Mouse (Mus musculus): ENCODE data around the gene Cdh5.
A peak's percentile ranks its signal among the peaks of the same experiment; 100 is the strongest.

Gene Cdh5

DNA sequence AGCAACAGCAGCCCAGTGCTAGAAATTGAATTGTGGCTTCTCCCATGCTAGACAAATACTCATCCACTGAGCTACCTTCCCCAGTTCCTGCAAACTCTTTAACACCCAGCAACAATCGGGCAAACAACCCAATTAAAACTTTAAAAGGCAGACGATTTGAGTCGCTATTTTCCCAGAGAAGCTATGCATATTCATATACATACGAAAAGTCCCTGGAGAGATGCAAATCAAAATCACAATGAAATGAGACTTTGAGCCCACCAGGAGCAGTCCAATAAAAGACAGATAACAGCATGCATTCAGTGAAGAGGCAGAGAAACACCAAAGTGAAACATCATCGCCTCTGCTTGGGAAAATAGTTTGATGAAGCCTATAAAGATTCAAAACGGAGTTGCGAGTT lies 8.1 kb upstream of the Cdh5 start:
- peak; percentile 17 for DNase-seq

DNA sequence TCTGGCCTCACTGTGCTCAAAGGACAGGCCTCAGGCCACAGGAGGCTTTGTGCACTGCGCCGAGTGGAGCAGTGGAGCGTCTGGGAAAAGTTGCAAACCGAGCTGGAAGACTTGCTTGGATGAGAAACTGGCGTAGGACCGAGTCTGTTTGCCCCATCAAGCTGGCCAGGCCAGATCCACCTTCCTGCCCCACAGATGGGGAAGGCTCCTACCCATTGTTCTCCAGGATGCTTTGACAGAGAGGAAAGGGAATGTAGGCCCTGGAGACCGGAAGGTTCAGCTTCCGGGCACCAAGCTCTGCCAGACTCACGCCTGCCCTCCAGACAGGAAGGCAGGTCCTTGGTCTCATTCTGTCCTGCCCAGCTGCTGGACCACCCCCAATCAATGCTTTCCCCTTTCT lies 5.8 kb upstream of the Cdh5 start:
- DNase-seq, result peak; percentile 99

DNA sequence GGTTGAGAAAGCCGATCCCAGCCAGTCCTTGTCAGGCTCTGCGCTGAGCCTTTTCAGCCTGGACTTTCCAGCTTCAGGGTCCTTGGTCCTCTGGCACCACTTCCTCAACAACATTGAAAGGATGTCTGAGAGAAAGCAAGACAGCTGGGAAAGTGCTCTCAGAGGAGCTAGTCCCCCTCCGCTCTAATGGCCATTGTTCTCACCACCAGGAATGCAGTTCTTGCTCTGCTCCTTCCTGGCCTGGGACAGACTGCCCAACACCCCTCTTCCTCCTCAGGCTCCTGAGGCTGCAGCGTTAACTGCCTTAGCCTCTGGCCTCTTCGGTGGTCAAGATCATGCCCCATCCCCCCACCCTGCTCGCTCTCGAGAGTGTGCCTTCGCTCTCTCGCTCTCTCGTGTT lies 4.8 kb upstream of the Cdh5 start:
- peak; percentile 99 for DNase-seq

DNA sequence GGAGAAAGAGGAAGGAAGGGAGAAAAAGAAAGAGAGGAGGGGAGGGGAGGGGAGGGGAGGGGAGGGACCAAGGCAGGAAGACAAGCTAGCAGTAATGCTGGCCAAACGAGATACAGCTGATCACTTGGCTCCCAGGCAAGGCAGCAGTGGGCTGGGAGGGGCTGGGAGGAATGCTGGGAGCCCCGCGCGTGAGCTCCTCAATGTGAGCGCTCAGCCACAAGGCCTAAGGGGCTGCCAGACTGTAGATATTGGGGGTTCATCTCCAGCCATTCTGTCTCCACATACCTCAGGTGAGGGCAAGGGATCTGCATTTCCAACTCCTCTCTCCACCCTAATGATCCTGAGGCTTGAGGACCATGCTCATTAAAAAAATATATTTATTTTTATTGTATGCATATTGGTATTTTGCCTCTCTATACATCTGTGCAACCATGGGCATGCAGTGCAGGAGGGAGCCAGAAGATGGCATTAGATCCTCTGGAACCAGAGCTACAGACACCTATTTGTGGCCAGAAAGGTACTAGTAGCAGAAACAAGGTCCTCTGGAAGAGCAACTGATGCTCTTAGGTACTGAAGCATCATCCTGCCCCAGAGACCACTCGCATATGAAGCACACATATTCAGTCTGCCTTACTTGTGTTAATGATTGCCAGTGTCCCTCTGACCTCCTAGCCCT lies 2.6 kb upstream of the Cdh5 start:
- peak; percentile 92 for DNase-seq

DNA sequence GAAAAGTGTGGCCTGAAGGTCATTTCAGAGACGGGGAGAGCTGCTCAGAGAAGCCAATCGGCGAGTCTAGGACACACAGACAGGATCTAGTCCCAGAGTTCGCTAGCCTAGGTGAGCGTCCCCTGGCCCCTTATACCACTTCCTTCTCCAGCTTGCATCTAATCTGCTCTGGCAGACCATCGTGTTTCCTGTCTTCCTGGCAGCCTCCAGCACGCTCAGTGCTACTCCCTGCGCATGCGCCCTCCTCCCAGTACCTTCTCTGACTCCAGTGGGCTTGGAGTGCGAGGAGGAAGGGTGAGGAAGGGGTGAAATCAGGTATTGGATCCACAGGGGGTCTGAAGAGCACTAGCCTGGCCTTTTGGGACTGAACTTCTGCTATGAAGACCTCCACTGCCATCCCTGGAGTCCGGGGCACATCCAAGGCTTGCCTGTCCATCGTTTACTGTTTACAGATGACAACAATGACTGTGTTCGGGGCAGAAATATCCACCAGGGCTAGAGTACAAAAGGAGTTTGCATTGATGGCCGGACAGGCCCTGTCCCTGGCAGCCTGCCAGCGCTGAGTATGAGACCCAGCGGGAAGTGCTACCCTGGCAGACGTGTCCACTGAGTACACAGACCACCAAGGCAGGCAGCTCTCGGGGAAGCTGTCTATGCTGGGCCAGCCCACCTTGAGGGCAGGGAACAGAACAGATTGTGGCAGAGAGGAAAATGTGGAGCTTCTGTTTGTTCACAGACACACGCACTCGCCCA lies 1.9 kb upstream of the Cdh5 start:
- DNase-seq, result peak; percentile 97

DNA sequence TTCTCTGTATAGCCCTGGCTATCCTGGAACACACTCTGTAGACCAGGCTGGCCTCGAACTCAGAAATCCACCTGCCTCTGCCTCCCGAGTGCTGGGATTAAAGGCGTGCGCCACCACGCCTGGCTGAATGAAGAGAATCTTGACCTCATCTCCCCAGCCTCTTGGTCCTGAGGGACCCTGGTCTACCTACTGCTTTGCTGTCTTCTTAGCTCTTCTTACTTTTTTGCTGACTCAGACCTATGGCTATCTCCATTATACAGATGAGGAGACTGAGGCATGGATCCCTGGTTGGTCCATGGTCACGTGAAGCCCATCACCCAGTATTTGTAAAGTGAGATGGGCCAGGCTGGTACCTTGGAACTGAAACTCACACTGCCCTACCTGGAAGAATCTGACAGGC lies 701 bp upstream of the Cdh5 start:
- DNase-seq, result peak; percentile 54

DNA sequence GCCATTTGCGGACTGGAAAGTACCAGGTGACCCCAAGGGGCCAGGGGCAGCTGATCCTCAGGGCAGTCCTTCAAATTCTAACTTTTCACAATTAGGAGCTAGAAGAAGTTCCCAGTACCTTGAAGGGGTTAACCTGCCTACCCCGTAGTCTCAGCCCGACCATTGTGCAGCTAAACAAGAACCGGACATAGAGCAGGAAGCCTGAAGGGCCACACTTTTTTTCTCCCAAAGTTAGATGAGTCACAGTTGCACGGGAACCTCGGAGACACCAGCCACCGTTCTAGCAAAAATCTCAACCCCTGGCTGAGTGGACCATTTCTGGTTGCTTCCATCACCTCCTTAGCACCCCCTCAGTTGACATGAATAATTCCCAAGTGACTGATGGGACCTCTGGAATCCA lies 2.0 kb downstream of the Cdh5 start:
- DNase-seq, result peak; percentile 97

DNA sequence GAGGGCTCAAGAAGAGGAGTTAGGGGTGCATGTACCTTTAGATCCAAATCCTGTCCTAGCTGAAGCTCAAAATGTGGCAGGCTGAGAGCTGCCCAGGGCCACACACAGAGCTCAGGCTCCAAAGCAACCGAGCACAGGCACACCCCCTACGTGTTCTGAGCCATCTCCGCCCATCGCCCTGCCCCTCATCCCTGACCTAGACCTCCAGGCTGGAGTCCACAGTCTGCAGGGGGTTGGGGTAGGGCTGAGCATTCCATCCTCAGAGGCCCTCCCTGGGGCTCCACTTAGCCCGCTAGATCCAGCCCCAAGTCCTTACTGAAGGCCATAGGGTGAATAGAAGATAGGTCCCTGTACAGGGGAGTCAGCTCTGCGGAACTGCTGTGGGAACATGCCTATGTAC lies 4.3 kb downstream of the Cdh5 start:
- DNase-seq, result no peak

DNA sequence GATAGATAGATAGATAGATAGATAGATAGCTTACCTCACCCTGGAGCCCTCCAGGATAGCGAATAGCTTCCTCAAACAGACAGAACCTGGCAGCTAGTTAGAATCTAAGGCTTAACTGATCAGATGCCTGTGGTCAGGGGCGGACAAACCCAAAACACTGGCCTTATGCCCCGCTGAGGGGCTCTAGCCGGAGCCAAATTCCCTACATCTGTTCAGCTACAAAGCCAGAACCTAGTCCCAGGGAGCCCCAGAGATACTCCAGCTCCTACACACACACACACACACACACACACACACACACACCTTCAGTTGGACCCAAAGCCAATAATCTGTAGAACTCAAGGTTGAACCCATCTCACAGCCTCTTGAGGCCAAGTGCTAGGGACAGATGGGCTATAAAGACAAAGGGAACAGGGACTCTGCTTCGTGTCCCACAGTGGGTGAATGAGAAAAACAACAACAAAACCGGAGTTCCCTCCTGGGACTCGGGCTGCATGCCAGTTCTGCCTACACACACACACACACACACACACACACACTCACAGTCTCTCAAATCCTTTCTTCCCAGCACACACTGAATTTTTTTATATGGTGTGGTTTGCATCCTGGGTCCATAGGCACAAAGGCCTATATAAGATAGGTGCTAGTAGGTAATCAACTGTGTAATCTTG lies 5.0 kb downstream of the Cdh5 start:
- DNase-seq, result no peak

DNA sequence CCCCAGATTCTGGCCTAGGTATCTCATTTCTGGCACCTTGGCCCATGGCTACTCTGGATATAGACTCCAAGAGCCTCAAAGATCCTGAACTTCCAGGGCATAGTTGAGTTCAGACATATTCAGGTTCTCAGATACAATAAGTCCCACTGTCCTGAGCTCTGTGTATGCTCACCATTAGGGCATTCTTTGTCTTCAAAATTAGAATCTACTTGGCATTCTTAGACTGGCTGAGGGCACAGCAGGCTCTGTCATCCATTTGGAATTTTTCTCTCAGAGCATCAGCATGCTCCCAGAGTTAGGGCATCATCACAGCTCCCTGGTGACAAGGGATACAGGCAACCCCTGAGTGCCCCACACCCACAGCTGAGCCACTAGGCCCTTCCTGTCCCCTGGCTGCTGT lies 5.7 kb downstream of the Cdh5 start:
- DNase-seq, result no peak

DNA sequence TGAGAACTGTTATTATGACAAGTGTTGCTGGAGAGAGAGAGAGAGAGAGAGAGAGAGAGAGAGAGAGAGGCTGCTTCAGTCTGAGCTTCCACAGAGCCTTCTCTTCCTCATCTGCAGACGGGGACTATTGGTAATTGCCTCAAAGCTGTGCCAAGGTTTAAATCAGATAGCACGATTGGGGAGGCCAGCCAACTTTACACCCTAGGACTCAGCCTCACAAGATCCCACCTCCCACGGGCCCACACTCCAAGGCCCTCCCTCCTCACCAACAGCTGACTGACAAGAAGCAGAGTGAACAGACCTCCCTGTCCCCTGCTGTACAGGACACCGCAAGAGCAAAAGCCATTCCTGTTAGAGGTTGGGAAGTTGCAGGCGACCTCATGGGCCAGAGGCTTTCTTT lies 6.6 kb downstream of the Cdh5 start:
- DNase-seq, result no peak

DNA sequence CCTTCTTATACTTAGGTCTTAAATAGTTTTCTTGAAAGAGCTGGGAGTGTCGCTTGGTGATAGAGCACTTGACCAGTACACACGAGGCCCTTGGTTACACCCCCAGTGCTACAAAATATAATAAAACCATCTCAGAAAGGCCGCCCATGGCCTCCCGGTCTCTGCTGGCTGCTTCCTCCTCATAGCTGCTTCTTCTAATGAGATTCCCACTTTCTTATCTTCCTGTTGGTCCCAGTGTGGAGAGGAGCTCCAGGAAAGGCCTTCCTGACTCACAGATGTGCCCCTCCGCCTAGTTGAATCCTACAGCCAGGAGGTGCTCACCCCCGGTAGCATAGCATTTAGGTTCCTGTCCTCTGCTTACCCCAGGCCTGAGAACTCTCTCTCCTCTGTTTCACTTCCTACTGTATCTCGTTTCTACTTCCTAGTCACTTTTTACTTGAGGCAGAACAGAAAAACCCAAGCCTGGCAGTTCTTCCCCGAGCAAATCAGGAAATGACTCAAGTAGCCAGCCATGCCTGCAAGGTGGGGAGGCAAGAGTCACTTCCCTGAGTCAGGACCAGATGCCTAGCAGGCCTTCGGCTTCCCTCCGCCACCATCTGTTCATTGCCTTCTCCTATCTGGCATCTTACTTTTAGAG lies 9.2 kb downstream of the Cdh5 start:
- peak; percentile 97 for DNase-seq

DNA sequence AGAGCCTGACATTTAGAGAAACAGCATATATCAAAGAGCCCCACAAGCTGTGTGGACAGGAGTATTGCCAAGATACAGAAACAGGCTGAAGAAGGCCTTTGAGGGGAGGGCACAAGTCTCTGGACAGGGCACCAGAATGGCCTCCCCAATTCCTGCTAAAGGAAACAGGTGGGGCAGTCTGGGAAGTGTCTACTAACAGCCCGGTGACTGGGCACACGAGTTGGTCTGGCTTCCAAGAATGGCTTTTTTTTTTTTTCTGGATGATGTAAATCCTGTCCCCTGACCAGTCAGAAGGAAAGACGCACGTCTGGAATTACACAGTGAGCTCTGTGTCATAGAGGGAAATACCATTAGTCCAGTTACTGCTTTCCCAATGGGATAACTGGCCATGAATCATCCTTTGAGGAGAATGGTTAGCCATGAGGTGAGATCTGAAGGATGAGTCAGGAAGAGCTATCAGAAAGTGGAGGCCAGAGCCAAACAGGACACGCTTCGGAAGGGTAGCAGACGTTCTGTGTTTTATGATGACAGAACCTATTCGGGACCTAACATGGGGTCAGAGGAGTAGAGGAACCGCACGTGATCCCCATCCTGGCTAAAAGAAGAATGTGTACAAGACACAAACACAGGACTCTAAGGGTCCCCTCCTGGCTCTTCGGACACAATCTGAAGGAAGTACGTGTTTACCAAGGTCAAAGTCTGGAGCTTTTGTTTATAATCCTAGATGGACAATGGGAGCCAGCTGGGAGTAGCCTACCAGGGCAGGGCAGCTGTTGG lies 20.4 kb downstream of the Cdh5 start:
- no peak for DNase-seq

DNA sequence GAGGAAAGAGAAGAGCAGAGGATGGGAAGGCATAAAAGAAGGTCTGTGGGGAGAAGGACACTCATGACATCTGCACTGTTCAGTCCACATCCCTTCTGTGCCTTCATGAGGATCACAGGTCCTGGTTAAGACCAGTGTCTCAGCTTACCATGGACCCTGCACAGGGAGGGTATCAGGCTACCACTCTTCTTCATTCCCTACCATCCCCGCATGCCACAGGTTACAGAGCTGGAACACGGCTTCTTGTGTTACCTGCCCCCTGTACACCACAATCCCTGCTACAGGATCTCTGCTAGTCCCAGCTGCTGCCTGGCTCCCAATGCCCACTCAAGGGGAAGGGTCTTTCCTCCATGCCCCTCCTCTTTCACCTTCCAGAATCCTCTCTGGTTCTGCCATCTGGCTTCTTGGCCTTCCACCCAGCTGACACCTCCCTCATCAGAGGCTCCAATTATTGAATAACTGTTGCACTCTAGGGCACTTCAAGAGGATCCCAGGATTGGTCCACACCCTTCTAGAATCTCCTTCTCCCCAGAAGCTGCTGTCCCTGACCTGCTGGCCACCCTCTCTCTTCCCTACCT lies 21.7 kb downstream of the Cdh5 start:
- DNase-seq, result no peak

DNA sequence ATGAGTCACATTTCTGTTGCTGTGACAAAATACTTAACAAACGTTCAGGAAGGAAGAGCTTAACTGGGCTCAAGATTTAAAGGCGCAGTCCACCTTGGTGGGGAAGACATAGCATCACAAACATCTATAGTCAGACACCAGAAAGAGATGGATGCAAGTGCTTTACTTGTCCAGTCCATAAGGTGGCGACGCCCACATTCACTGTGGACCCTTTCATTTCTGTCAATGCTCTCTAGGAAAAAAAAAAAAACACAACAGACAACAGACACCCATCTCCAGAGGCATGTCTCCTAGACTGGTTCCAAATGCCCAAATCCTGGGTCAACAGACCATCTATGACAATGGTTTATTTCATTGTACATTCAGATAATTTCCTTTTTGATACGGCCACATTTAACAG lies 23.1 kb downstream of the Cdh5 start:
- DNase-seq, result no peak

DNA sequence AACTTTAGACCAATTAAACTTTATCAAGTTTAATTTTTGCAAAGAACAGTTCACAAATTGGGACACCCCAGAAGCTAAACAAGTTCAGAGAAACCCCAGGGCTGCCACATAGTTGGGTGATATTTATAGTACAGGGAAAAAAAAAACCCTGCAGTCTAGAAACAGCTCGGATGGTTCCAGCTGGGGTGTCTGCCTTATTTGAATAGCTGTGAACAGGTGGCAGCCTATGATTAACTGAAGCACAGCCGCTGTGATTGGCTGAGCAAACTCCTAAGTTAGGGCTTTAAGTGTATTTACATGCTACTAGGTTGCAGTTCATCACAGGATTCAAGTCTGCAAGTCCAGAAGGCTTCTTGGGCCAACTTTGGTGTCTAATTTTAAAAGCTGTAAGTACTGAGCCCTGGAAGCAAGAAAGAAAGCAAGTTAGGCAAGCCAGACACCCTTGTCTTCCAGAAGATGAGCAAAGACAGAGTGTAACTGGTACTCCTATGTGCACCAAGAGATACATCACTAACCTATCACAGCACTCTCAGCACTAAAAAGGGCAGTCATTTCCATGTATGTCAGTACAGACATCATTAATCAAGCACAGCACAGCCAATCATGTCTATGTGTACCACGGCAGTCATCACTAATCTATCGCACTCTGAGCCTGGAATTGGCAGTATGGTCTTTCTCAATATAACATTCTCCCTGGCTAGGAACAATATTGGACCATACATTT lies 25.9 kb downstream of the Cdh5 start:
- peak; percentile 88 for DNase-seq

DNA sequence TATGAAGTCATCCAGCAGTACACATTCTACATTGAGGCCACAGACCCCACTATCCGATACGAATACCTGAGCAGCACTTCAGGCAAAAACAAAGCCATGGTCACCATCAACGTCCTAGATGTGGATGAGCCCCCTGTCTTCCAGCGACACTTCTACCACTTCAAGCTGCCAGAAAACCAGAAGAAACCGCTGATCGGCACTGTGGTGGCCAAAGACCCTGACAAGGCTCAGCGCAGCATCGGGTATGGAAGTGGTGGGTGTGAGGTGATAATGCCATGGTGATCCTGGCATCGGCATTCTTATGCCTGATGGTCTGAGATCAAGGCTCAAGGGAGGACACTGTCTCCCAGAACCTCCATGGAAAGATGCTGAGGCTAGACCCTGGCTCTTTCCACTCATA lies 29.5 kb downstream of the Cdh5 start:
- peak; percentile 78 for DNase-seq

DNA sequence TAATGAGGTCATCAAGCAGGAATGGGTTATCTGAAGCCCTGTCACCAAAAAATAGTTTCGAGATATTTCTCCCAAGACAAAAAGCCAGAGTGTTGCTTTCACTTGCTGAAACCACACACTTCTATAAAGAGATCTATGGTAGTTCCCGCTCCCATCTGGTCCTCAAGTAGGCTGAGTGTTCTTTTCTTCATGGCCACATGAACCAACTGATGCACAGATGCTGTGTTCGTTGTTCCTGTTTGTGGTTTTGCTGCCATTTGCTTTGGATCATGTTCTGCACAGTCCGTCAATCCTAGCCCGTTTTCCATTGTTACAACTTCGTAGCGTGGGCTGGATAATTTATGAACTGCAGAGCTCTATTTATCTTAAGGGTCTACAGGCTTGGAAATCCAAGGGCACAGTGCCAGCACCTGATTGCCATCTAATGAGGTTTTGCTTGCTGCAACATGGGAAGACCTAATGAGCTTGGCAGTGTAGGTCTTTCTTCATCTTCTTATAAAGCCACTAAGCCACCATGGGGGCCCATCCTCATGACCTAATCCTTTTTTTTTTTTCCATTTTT lies 30.1 kb downstream of the Cdh5 start:
- peak; percentile 66 for DNase-seq

DNA sequence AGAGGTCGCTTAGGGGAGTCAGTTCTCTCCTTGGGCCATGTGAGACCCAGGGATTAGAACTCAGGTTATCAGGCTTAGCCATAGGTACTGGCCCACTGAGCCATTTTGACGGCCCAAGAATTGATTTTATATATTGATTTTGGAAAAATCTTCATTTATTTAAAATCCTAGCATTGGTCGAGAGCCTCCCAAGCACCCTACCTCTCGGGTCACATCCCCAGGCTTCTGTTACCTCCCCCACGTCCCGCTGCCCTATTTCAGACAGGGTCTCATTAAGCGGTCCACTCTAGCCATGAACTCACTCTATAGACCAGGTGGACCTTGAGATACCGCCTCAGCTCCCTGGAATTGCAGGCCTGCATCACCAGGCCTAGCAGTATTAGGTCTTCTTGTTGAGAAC lies 33.1 kb downstream of the Cdh5 start:
- DNase-seq, result peak; percentile 55

DNA sequence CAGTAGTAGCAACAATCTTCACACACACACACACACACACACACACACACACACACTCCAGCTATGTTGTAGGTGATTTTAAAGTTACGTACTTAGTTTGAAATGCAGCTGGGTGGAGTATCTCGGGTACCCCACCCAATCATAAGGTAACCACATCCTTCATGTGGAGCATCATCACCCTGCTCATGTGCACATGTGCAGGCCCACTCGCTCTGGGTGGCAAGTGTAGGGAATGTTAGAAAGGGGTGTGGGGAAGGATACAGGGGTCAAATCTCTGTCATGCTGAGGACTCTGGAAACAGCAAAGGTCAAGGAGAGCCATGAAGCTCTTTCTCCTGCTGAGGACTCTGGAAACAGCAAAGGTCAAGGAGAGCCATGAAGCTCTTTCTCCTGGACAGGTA lies 34.9 kb downstream of the Cdh5 start:
- DNase-seq, result peak; percentile 54

DNA sequence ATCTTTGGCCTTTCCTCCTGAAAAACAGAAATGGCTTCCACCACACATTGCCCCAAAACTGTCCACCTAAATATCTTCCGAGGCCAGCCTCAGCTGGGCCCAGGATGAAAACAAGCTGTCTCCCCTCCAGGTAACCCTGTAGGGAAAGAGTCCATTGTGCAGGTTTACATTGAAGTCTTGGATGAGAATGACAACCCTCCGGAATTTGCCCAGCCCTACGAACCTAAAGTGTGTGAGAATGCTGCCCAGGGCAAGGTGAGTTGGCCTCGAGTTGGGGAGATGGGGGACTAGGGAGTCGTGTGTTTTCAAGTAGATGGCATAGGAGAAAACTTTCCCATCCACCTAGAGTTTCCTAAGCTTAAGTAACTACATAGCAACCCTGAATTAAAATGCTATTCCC lies 36.2 kb downstream of the Cdh5 start:
- DNase-seq, result peak; percentile 16

DNA sequence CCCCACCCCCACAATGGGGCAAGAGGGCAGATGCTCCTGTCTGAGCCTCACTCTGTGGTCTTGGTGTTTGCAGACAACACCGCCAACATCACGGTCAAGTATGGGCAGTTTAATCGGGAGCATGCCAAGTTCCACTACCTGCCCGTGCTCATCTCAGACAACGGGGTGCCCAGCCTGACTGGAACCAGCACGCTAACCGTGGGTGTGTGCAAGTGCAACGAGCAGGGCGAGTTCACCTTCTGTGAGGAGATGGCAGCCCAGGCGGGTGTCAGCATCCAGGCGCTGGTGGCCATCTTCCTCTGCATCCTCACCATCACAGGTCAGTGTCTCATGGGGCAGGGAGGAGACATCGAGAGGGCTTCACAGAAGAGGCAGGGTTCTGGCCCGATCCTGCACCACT lies 39.2 kb downstream of the Cdh5 start:
- peak; percentile 90 for DNase-seq
